Mouse (Mus musculus) megakaryocyte, embryonic 14.5 days (primary cell): ENCODE results near the gene Idua.

Experiments used
- FLI1 ChIP-seq: IDR thresholded peaks from 2 replicates; pipeline ENCODE4 v1.6.1; 2012; ENCODE audit warnings: low read length, inconsistent platforms, mixed read lengths
- GATA1 ChIP-seq: IDR thresholded peaks from 3 replicates; pipeline ENCODE4 v1.6.1; 2012; ENCODE audit warnings: mixed read lengths, low read length, inconsistent platforms, borderline replicate concordance

- TF ChIP-seq GATA1 (no peak), FLI1 (no peak)
Observed at GRCm38 (mm10) chr5:108654444-108654990, 5.6 kb upstream of the Idua start.
